Mouse (Mus musculus) cerebellum, adult 2 months (tissue): ENCODE measurements around the gene Trpv4. TPM values are rescaled to one million over a fixed set of nuclear protein-coding genes. Genes with fewer than 3 reads are reported as not detected.

ENCODE experiments used
- DNase-seq, 2 experiments: peaks; one replicate each; pipeline ENCODE4 v3.0.0; 2021
- H3K27ac ChIP-seq: fragments of 200-500 bp; 2 replicates; pipeline ENCODE4 v1.5.1; 2012; ENCODE audit warnings: low read length, control low read depth, inconsistent platforms; ENCODE audit not compliant: insufficient read depth
- H3K27me3 ChIP-seq: fragments of 200-500 bp; 2 replicates; pipeline ENCODE4 v1.6.1; 2012; ENCODE audit warnings: inconsistent platforms, mild to moderate bottlenecking, low read length, moderate library complexity; ENCODE audit not compliant: control insufficient read depth, insufficient read depth
- H3K4me1 ChIP-seq: fragments of 200-500 bp; 2 replicates; pipeline ENCODE4 v1.6.1; 2011; ENCODE audit warnings: low read length; ENCODE audit not compliant: control insufficient read depth, insufficient read depth
- H3K4me3 ChIP-seq: fragments of 200-500 bp; replicated peaks from 2 replicates; pipeline ENCODE3; 2011; ENCODE audit warnings: mild to moderate bottlenecking, low read depth, low read length, control low read depth; ENCODE audit not compliant: insufficient read depth
- CTCF ChIP-seq: fragments of 200-500 bp; IDR thresholded peaks from 2 replicates; pipeline ENCODE4 v1.5.1; 2011; ENCODE audit warnings: low read depth, mild to moderate bottlenecking, control low read depth, low read length, moderate library complexity, borderline replicate concordance; ENCODE audit not compliant: insufficient read depth
- POLR2A ChIP-seq: fragments of 200-500 bp; IDR thresholded peaks from 2 replicates; pipeline ENCODE4 v1.6.1; 2011; ENCODE audit warnings: low read length, control low read depth, borderline replicate concordance; ENCODE audit not compliant: insufficient read depth
- WGBS: fragments of 180-500 bp; shearing (Covaris S2); methylation state at CpG from one replicate; pipeline ENCODE4 v1.1.7; 2018; 5-methylcytosine and 5-hydroxymethylcytosine counted together
- polyA plus RNA-seq: library from polyadenylated mRNA; depleted of rRNA; stranded (reverse); fragments of >200 nt; gene quantifications from 2 replicates; pipeline ENCODE4 v1.2.3, GENCODE M21; 2012

Gene Trpv4
- polyA plus RNA-seq, 1 experiment, result 3.0 TPM

DNA sequence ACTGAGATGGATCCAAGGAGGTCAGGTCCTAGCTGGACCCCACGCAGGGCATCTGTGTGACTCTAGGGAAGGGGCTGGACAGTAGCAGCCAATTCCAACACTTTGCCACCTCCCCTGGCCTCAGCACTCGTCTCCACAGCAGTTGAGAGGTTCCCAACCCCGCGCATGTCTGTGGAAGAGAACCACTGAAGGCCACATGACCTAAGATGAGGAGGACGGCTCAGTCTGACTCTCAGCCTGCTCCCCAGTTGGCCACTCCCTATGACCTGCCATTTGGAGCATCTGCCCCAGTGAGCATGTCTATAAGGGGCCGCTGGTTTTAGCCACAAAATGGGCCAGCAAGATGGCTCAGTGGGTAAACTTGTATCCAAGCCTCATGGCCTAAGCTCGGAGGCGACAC, 56.2 kb downstream of the Trpv4 start:
- Histone ChIP-seq H3K4me3 (no peak overlapping the region), H3K4me1 (peaks cover 7% of the 10 kb centered on the region; the same call in 1 of the 2 replicates), H3K27me3 (no peaks in the 10 kb centered on the region), H3K27ac (no peak overlapping the region)
- DNase-seq, result no peak
- WGBS, result 82% methylated on average over 8 of the region's 8 CpGs
- TF ChIP-seq CTCF (no peak), POLR2A (no peak)

DNA sequence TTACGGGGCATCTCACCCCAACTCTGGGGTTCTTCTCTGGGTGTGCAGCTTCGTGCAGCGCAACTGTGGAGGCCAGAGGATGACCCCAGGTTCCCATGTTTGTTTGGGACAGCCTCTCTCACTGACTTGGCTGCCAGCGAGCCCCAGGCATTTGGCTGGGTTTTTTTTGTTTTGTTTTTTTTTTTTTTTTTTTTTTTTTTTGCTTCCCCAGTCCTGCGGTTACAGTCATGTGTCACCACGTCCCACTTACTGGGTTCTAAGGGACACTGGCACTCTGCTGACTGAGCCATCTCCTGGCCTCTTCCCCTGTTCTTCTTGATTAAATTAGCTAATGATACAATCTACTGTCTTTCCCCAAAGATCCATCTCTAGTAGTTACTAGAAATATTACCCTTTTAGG, 60.6 kb downstream of the Trpv4 start:
- no peaks in the 10 kb centered on the region for H3K27me3 ChIP-seq
- peaks cover 13% of the 10 kb centered on the region; the same call in 1 of the 2 replicates for H3K4me1 ChIP-seq
- no peak for TF ChIP-seq POLR2A
- TF ChIP-seq CTCF, result no peak
- no peak overlapping the region for H3K27ac ChIP-seq
- DNase-seq, result no peak
- H3K4me3 ChIP-seq, result no peak overlapping the region
- WGBS, result 20% methylated on average over 6 of the region's 6 CpGs

DNA sequence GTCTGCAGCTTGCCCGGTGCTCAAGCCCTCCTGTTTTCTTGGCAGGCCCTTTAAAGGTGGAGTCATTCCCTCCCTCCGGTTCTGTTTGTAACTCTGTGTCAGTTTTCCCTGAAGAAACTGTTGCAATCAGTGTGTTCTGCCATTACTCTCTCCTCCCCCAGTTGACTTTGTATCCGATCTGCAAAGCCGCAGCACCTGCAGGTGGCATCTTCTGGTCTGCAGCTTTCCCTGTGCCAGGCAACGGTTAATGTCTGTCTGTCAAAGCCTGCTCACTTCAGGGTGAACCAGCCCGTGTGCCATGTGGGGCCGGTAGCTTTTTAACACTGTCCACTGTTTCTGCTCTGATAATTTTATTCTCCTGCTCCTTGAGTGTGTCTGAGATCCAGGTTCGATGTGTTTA, 61.0 kb downstream of the Trpv4 start:
- no peak overlapping the region for H3K4me3 ChIP-seq
- no peaks in the 10 kb centered on the region for H3K27me3 ChIP-seq
- no peak for TF ChIP-seq CTCF
- TF ChIP-seq POLR2A, result no peak
- peaks cover 13% of the 10 kb centered on the region; the same call in 1 of the 2 replicates for H3K4me1 ChIP-seq
- no peak for DNase-seq
- no peak overlapping the region for H3K27ac ChIP-seq
- 17% methylated on average over 8 of the region's 8 CpGs for WGBS

DNA sequence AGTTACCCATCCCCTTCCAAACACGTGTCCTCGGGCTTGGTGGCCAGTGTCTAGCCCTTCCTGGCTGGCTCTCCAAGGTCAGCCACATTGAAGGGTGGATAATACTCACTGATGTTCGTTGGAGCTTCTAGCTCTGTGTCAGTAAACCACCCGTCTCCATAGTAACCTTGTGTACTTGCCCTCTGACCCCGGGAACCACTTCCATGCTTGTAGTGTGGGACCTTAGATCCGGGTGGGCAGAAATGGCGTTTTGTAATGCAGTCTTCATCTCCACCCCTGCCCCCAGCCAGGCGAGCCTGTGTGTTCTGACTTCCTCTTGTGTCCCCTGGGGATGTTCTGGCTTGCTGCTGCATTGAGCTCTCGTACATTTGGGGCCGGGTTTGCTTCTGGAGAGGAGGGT, 61.6 kb downstream of the Trpv4 start:
- no peak overlapping the region for H3K27ac ChIP-seq
- WGBS, result 54% methylated on average over 10 of the region's 10 CpGs
- no peak for DNase-seq
- TF ChIP-seq POLR2A, result no peak
- no peak for TF ChIP-seq CTCF
- peaks cover 16% of the 10 kb centered on the region; the same call in 1 of the 2 replicates for H3K4me1 ChIP-seq
- H3K27me3 ChIP-seq, result no peaks in the 10 kb centered on the region
- no peak overlapping the region for H3K4me3 ChIP-seq

DNA sequence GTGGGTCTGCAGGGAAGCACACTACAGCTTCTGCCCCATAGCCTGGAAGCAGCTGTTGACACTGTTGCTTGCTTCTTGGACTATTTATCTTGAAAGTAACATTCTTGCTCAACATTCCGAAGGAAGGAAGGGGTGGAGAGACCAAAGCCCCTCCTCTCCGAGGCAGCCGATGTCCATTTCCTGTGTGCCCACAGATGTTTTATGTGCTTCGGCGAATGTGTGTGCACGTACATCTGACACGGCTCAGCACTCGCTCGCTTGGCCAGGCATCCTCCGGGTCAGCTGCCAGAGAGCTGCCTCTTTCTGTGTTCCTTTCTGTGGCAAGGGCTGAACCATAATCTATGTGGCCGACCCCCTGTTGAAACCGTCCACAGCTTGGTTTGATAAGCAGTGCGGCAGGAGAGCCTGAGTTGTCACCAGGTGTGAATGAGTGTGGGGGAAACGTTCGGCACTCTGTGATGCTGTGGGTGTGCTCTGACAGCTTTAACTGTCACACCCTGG, 63.4 kb downstream of the Trpv4 start:
- Histone ChIP-seq H3K27ac (no peak overlapping the region), H3K4me1 (peaks cover 34% of the 10 kb centered on the region)
- 87% methylated on average over 15 of the region's 15 CpGs for WGBS

DNA sequence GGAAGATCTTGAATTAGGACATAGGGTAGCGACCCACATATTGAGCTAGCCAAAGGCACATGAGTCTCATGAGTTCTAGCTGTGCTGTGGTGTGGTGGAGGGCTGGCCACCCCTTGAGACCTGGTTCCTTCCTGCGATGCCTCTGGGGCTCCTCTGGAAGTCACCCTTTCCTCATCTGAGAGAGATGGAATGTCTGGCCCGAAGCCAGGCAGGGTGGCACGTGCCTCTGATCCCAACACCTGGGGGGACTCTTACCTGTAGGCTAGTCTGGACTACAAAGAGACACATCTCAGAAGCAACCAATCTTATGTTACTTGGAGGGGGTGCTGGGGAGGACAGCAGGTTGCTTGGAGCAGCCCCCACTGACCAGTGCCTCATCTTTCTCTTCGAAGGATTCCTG, 64.3 kb downstream of the Trpv4 start:
- H3K4me3 ChIP-seq, result no peak overlapping the region
- TF ChIP-seq CTCF (no peak), POLR2A (no peak)
- no peak for DNase-seq
- peaks cover 39% of the 10 kb centered on the region for H3K4me1 ChIP-seq
- WGBS, result 79% methylated on average over 5 of the region's 5 CpGs
- H3K27me3 ChIP-seq, result no peaks in the 10 kb centered on the region
- H3K27ac ChIP-seq, result no peak overlapping the region

More for the DNA sequence above, 63.4 kb downstream of the Trpv4 start:
- DNase-seq, result no peak
- Histone ChIP-seq H3K27me3 (no peaks in the 10 kb centered on the region), H3K4me3 (no peak overlapping the region)
- TF ChIP-seq CTCF (no peak), POLR2A (no peak)

DNA sequence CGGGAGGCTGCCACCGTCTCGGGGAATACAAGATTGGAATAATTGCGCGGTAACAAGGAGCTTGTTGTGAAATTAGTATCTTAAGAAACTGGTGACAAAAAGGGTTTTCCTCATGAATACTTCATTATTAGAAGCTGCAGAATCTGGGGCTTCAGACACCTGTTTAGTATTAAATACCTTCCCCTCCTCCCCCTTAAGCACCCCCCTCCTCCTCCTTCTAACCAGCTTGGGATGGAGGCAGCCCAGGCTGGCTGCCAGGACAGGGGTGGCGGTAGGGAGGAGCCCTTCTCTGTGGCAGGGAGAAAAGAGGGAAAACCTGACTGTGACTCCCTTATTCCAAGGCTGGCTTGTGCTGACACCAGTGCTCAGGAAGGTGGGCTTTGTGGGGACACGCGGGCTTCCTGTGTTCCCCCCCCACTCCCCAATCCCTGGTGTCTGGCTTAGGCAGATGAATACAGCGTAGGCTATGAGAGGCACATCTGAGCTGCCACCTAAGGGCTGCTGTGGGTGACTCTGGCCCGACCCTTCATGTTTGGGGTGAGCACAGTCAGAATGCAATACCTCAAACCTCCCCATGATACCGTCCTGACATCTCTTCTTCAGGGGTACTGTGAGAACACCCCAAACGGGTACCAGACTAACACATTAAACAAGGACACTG, 64.9 kb downstream of the Trpv4 start:
- Histone ChIP-seq H3K27ac (no peak overlapping the region), H3K27me3 (no peaks in the 10 kb centered on the region), H3K4me3 (no peak overlapping the region), H3K4me1 (peaks cover 39% of the 10 kb centered on the region)
- 83% methylated on average over 12 of the region's 12 CpGs for WGBS
- DNase-seq, result no peak
- TF ChIP-seq CTCF (no peak), POLR2A (no peak)

DNA sequence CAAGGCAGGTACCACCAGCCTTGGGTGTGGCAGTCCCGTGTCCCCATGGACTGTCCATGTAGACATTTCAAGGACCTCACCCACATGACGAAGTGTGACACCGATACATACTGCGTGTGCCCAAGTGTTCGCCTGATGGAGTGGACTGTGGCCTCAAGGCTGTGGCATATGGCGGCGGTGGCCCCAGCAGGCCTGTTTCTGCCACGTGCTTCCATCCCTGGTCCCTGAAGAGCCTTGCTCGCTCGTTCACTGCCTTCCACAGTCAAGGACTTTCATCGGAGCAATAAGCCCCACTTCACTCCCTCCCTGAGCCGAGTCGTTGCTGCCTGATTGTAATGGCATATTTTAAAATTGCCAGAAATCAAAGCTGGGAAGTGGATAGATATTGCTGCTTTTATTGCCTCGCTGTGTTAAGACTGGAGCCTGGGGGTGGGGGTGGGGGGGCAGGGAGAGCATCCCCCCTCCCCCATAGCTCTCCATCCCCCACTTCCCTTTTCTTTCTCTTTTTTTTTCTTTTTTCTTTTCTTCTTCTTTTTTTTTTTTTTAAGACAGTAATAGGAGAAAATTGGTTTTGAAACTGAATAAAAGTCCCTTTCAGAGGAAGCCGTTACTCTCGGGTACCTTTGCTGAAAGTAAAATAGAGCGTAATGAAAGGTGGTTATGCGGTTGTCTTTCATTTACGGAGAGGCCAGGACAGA, 65.6 kb downstream of the Trpv4 start:
- DNase-seq, result no peak
- peaks cover 37% of the 10 kb centered on the region for H3K4me1 ChIP-seq

More for the DNA sequence above, 65.6 kb downstream of the Trpv4 start:
- TF ChIP-seq POLR2A (no peak), CTCF (no peak)
- Histone ChIP-seq H3K27me3 (no peaks in the 10 kb centered on the region), H3K27ac (no peak overlapping the region), H3K4me3 (no peak overlapping the region)
- 78% methylated on average over 19 of the region's 19 CpGs for WGBS
